Mouse (Mus musculus): ENCODE data around the gene Csta1.
"Not testable (repeated sequence)": the region's sequence is repeated elsewhere in the genome, so short reads cannot be mapped to it uniquely, and the experiment has no call there.

Csta1 gene

GRCm38 (mm10) chr16:36131141-36131540 lies at the start of gene Csta1:
Gene Csta1 (minus strand): TSS chr16:36131241.
- in situ Hi-C loops (cut with MboI): no loop called here

- in situ Hi-C loops (cut with MboI): no loop called here
These were observed 48.9 kb upstream of the Csta1 start for GRCm38 (mm10) chr16:36179910-36180309.

- in situ Hi-C loops (cut with MboI): no loop called here
These were observed 45.1 kb upstream of the Csta1 start for GRCm38 (mm10) chr16:36176108-36176507.

- in situ Hi-C loops (cut with MboI): not testable (repeated sequence)
These were observed 36.8 kb upstream of the Csta1 start for GRCm38 (mm10) chr16:36167841-36168240.

GRCm38 (mm10) chr16:36156402-36156975 lies 25.4 kb upstream of the Csta1 start, which contains the start of gene Stfa2l1:
Gene Stfa2l1 (plus strand): TSS chr16:36156811.
- in situ Hi-C loops (cut with MboI): no loop called here

- in situ Hi-C loops (cut with MboI): no loop called here
These were observed 7.2 kb upstream of the Csta1 start for GRCm38 (mm10) chr16:36138201-36138600.

GRCm38 (mm10) chr16:36128092-36128491 lies 2.9 kb downstream of the Csta1 start:
- in situ Hi-C loops (cut with MboI): no loop called here

- in situ Hi-C loops (cut with MboI): not testable (repeated sequence)
These were observed 15.3 kb downstream of the Csta1 start for GRCm38 (mm10) chr16:36115751-36116150.

- in situ Hi-C loops (cut with MboI): not testable (repeated sequence)
These were observed 19.6 kb downstream of the Csta1 start for GRCm38 (mm10) chr16:36111486-36111885.

- in situ Hi-C loops (cut with MboI): no loop called here
These were observed 28.8 kb downstream of the Csta1 start for GRCm38 (mm10) chr16:36102211-36102610.

GRCm38 (mm10) chr16:36101526-36101925 lies 29.5 kb downstream of the Csta1 start:
- in situ Hi-C loops (cut with MboI): no loop called here

GRCm38 (mm10) chr16:36097813-36098499 lies 33.1 kb downstream of the Csta1 start:
- in situ Hi-C loops (cut with MboI): not testable (repeated sequence)

- in situ Hi-C loops (cut with MboI): no loop called here
These were observed 37.0 kb downstream of the Csta1 start for GRCm38 (mm10) chr16:36094079-36094478.

GRCm38 (mm10) chr16:36090785-36091509 lies 40.1 kb downstream of the Csta1 start:
- in situ Hi-C loops (cut with MboI): no loop called here

- in situ Hi-C loops (cut with MboI): no loop called here
These were observed 41.0 kb downstream of the Csta1 start for GRCm38 (mm10) chr16:36089850-36090616.

- in situ Hi-C loops (cut with MboI): no loop called here
These were observed 42.0 kb downstream of the Csta1 start for GRCm38 (mm10) chr16:36089065-36089464.

- in situ Hi-C loops (cut with MboI): no loop called here
These were observed 43.2 kb downstream of the Csta1 start for GRCm38 (mm10) chr16:36087846-36088245.

- in situ Hi-C loops (cut with MboI): no loop called here
These were observed 51.1 kb downstream of the Csta1 start for GRCm38 (mm10) chr16:36079916-36080315.

GRCm38 (mm10) chr16:36074772-36075171 lies 56.3 kb downstream of the Csta1 start:
- in situ Hi-C loops (cut with MboI): loop anchor here (25.0 kb wide), 1 partner anchor 712 kb away; the partner anchor contains the start of gene Sec22a

GRCm38 (mm10) chr16:36072410-36073011 lies 58.5 kb downstream of the Csta1 start:
- in situ Hi-C loops (cut with MboI): loop anchor here (25.0 kb wide), 1 partner anchor 710 kb away; the partner anchor contains the start of gene Sec22a
